Comparison of ENCODE assay signal across 14 mouse cellular contexts in genomic region chr15:59754906-59755305, GRCm38 (mm10).
DNase-seq lines count a peak whose midpoint lies in the region; ATAC-seq lines count a peak whose summit lies in the region.
"Had no signal": no experiment of that assay in that cellular context is flagged by ENCODE, and none has a peak within 500 bp of the region (broad histone marks: within the 10 kb centered on the region; RNA-seq: fewer than 3 reads in every experiment).

No protein-coding gene starts in this region.

- WGBS in heart, embryonic 16.5 days: 56% methylated on average over 13 of the region's 13 CpGs
- WGBS in midbrain, embryonic 16.5 days: 67% methylated on average over 13 of the region's 13 CpGs
- WGBS in midbrain, embryonic 15.5 days: 67% methylated on average over 13 of the region's 13 CpGs
- 59% methylated on average over 13 of the region's 13 CpGs for WGBS in stomach, embryonic 16.5 days

- no peak overlapping the region for H3K27ac ChIP-seq in heart, embryonic 16.5 days (ENCODE audit: low read length)
- no peak overlapping the region for H3K27ac ChIP-seq in midbrain, embryonic 16.5 days (ENCODE audit: low read length)
- H3K27ac ChIP-seq in midbrain, embryonic 15.5 days: no peak overlapping the region
- H3K27ac ChIP-seq in stomach, embryonic 16.5 days (ENCODE audit: low read length): no peak overlapping the region
- H3K27ac ChIP-seq: kidney, embryonic 15.5 days had no signal

- H3K4me1 ChIP-seq in heart, embryonic 16.5 days (ENCODE audit: control insufficient read depth, insufficient read depth, low read length): peaks cover 6% of the 10 kb centered on the region
- H3K4me1 ChIP-seq in midbrain, embryonic 16.5 days (ENCODE audit: control insufficient read depth, insufficient read depth, low read length): no peaks in the 10 kb centered on the region
- no peaks in the 10 kb centered on the region for H3K4me1 ChIP-seq in midbrain, embryonic 15.5 days
- H3K4me1 ChIP-seq in stomach, embryonic 16.5 days (ENCODE audit: control insufficient read depth, insufficient read depth, low read length): peaks cover 6% of the 10 kb centered on the region; the same call in 1 of the 2 replicates

- H3K4me2 ChIP-seq in heart, embryonic 16.5 days (ENCODE audit: low read depth, low read length): peak overlapping the region; percentile 9; the same call in 1 of the 2 replicates
- H3K4me2 ChIP-seq in midbrain, embryonic 16.5 days (ENCODE audit: low read length): 0 out of 2 replicates have a peak overlapping the region, but pooled peaks have one; percentile 7
- no peak overlapping the region for H3K4me2 ChIP-seq in midbrain, embryonic 15.5 days
- H3K4me2 ChIP-seq in stomach, embryonic 16.5 days (ENCODE audit: low read depth, low read length): peak overlapping the region; percentile 22
- H3K4me2 ChIP-seq: kidney, embryonic 15.5 days had no signal

- no peak for DNase-seq in heart, postnatal 25 days (ENCODE audit: low spot score)
- peak; percentile 77 for DNase-seq in brain, adult 2 months (ENCODE audit: low read depth, low spot score)
- DNase-seq in ovary, postnatal 14 days (ENCODE audit: low spot score): no peak
- DNase-seq in gastrocnemius, adult 18-20 months (ENCODE audit: low spot score): no peak
- DNase-seq: cerebellum, adult 18-20 months; heart, adult 11 months had no signal

- H3K9me3 ChIP-seq in heart, embryonic 16.5 days (replicated peaks; ENCODE audit: control insufficient read depth, low read length): no peaks in the 10 kb centered on the region
- no peaks in the 10 kb centered on the region for H3K9me3 ChIP-seq in midbrain, embryonic 16.5 days (replicated peaks; ENCODE audit: control insufficient read depth, low read length, poor library complexity, severe bottlenecking)
- no peaks in the 10 kb centered on the region for H3K9me3 ChIP-seq in midbrain, embryonic 15.5 days
- no peaks in the 10 kb centered on the region for H3K9me3 ChIP-seq in stomach, embryonic 16.5 days (replicated peaks; ENCODE audit: control insufficient read depth, low read length)
- H3K9me3 ChIP-seq: kidney, embryonic 15.5 days had no signal

- no peak overlapping the region for H3K9ac ChIP-seq in heart, embryonic 16.5 days (ENCODE audit: low read length)
- no peak overlapping the region for H3K9ac ChIP-seq in midbrain, embryonic 16.5 days (ENCODE audit: low read depth, low read length)
- H3K9ac ChIP-seq in midbrain, embryonic 15.5 days: no peak overlapping the region
- no peak overlapping the region for H3K9ac ChIP-seq in stomach, embryonic 16.5 days (ENCODE audit: low read length)
- H3K9ac ChIP-seq: kidney, embryonic 15.5 days had no signal

- H3K4me3 ChIP-seq in heart, embryonic 16.5 days (ENCODE audit: low read length): no peak overlapping the region
- no peak overlapping the region for H3K4me3 ChIP-seq in midbrain, embryonic 16.5 days (ENCODE audit: low read depth, low read length)
- no peak overlapping the region for H3K4me3 ChIP-seq in midbrain, embryonic 15.5 days
- 0 out of 2 replicates have a peak overlapping the region, but pooled peaks have one; percentile 18 for H3K4me3 ChIP-seq in stomach, embryonic 16.5 days (replicated peaks; ENCODE audit: low read length)
- H3K4me3 ChIP-seq: kidney, embryonic 15.5 days; myocyte had no signal

- intact Hi-C loops in heart, postnatal 25 days (cut with DNase I): no loop called here

- no peak for ATAC-seq in heart, embryonic 16.5 days (replicated peaks; ENCODE audit: extremely low read depth, insufficient read depth, low FRiP score)
- ATAC-seq in midbrain, embryonic 16.5 days: no peak
- no peak for ATAC-seq in midbrain, embryonic 15.5 days (replicated peaks)
- no peak for ATAC-seq in stomach, embryonic 16.5 days (ENCODE audit: insufficient read depth, low FRiP score)
- ATAC-seq: activated CD4-positive, CD25-positive, alpha-beta regulatory T cell, adult 4 months; hindbrain, embryonic 16.5 days had no signal

- no peaks in the 10 kb centered on the region for H3K36me3 ChIP-seq in heart, embryonic 16.5 days (ENCODE audit: control insufficient read depth, insufficient read depth)
- H3K36me3 ChIP-seq in midbrain, embryonic 16.5 days (ENCODE audit: control insufficient read depth, insufficient read depth, low read length): no peaks in the 10 kb centered on the region
- no peaks in the 10 kb centered on the region for H3K36me3 ChIP-seq in midbrain, embryonic 15.5 days (replicated peaks)
- H3K36me3 ChIP-seq in stomach, embryonic 16.5 days (ENCODE audit: control insufficient read depth, insufficient read depth, low read length): no peaks in the 10 kb centered on the region
- H3K36me3 ChIP-seq: kidney, embryonic 15.5 days had no signal

- no peaks in the 10 kb centered on the region for H3K27me3 ChIP-seq in heart, embryonic 16.5 days (ENCODE audit: control insufficient read depth, insufficient read depth, low read length)
- no peaks in the 10 kb centered on the region for H3K27me3 ChIP-seq in midbrain, embryonic 16.5 days (ENCODE audit: control insufficient read depth, insufficient read depth, low read depth, low read length)
- no peaks in the 10 kb centered on the region for H3K27me3 ChIP-seq in midbrain, embryonic 15.5 days (replicated peaks)
- H3K27me3 ChIP-seq in stomach, embryonic 16.5 days (ENCODE audit: control insufficient read depth, insufficient read depth, low read length): no peaks in the 10 kb centered on the region
- H3K27me3 ChIP-seq: kidney, embryonic 15.5 days had no signal
